Mouse (Mus musculus): ENCODE measurements around the gene Psmb2. TPM values are rescaled to one million over a fixed set of nuclear protein-coding genes. Genes with fewer than 3 reads are reported as not detected.

Psmb2 gene
- total and polyA plus RNA-seq, 2 experiments: 99.1 to 192 TPM

GRCm38 (mm10) chr4:126750863-126751555, 73.6 kb downstream of the Psmb2 start:
- H3K36me3 ChIP-seq (ENCODE audit: control insufficient read depth, insufficient read depth, low read length): no peaks in the 10 kb centered on the region
- TF ChIP-seq CTCF (IDR thresholded peaks at IDR 0.05; ENCODE audit: low read depth, low read length) (no peak), POLR2A (IDR thresholded peaks at IDR 0.05; ENCODE audit: extremely low read depth, insufficient read depth, low read length) (no peak)
- no peaks in the 10 kb centered on the region; the same call in 1 of the 2 replicates for H3K79me2 ChIP-seq (ENCODE audit: control insufficient read depth, insufficient read depth, low read length)
- H3K4me1 ChIP-seq (ENCODE audit: control insufficient read depth, insufficient read depth, low read length): peaks cover 6% of the 10 kb centered on the region; the same call in 1 of the 2 replicates
- H3K27ac ChIP-seq (replicated peaks; ENCODE audit: insufficient read depth, low read depth, low read length): no peak overlapping the region
- no peak overlapping the region for H3K4me3 ChIP-seq (ENCODE audit: insufficient read depth, low read depth, low read length)
- no peak overlapping the region for H3K9ac ChIP-seq (ENCODE audit: low read depth, low read length)
- no peak for DNase-seq (ENCODE audit: extremely low read depth, low read depth, low spot score)
- no peaks in the 10 kb centered on the region for H3K27me3 ChIP-seq (ENCODE audit: control insufficient read depth, insufficient read depth, low read length)
- 95% methylated on average over 8 of the region's 8 CpGs for WGBS

DNA sequence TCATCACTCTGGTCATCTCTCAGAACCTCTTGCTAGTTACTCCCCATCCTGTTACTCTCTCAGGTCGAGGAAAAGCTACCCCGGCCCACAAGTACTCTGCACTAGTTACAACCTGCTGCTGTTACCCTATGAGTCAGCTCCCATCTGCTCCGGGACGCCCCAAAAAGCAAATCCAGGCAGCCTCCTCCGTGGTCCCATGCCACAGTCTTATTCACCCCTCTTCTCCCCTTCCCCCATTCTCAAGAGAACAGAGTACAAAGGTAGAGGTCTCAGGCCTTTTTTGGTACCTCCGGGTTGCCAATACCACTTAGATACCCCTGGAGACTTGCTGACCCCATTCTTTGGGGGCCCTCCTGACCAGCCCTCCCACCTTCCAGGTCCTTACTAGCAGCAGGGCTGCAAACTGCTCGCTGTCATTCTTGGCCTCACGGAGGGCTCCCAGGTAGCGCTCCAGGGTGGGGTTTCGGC, 74.2 kb downstream of the Psmb2 start:
- DNase-seq (ENCODE audit: extremely low read depth, low read depth, low spot score): no peak
- H3K4me3 ChIP-seq (ENCODE audit: insufficient read depth, low read depth, low read length): no peak overlapping the region
- H3K27me3 ChIP-seq (ENCODE audit: control insufficient read depth, insufficient read depth, low read length): no peaks in the 10 kb centered on the region
- WGBS: 89% methylated on average over 10 of the region's 10 CpGs
- no peaks in the 10 kb centered on the region for H3K36me3 ChIP-seq (ENCODE audit: control insufficient read depth, insufficient read depth, low read length)
- no peak for TF ChIP-seq POLR2A (IDR thresholded peaks at IDR 0.05; ENCODE audit: extremely low read depth, insufficient read depth, low read length)
- peaks cover 6% of the 10 kb centered on the region; the same call in 1 of the 2 replicates for H3K4me1 ChIP-seq (ENCODE audit: control insufficient read depth, insufficient read depth, low read length)
- no peak overlapping the region for H3K27ac ChIP-seq (replicated peaks; ENCODE audit: insufficient read depth, low read depth, low read length)
- no peak overlapping the region for H3K9ac ChIP-seq (ENCODE audit: low read depth, low read length)
- H3K79me2 ChIP-seq (ENCODE audit: control insufficient read depth, insufficient read depth, low read length): no peaks in the 10 kb centered on the region; the same call in 1 of the 2 replicates

DNA sequence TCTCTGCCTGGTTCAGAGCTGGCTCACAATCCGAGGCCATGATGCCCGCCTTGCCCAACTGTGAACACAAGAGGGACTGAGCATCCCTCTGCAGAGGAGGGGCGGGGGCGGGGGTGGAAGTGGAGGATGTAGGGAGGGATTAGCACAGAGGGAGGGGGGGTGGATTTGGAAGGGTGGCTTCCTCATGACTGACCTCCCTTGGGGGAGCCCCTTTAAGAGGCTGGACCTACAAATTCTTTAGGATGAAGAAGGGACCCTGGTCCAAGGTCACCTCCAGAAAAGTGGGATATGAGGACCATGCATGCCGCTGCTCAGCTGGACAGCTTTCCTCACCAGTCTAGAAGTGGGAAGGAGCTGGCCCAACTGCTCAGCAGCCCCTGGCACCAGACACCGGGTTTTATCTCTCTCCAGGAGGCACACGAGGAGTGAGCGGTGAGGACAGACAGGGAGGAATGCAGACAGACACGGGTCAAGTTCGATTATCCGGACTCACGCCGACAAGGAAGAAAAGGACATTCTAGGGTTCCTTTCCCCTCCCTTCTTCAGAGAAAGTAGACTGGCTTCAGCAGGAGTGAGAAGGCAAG, 74.7 kb downstream of the Psmb2 start:
- H3K36me3 ChIP-seq (ENCODE audit: control insufficient read depth, insufficient read depth, low read length): no peaks in the 10 kb centered on the region
- H3K27me3 ChIP-seq (ENCODE audit: control insufficient read depth, insufficient read depth, low read length): no peaks in the 10 kb centered on the region
- peak overlapping the region; percentile 13; the same call in 1 of the 2 replicates for H3K4me3 ChIP-seq (ENCODE audit: insufficient read depth, low read depth, low read length)
- no peaks in the 10 kb centered on the region; the same call in 1 of the 2 replicates for H3K79me2 ChIP-seq (ENCODE audit: control insufficient read depth, insufficient read depth, low read length)
- 27% methylated on average over 13 of the region's 13 CpGs for WGBS
- no peak for DNase-seq (ENCODE audit: extremely low read depth, low read depth, low spot score)
- no peak overlapping the region; the same call in 1 of the 2 replicates for H3K9ac ChIP-seq (ENCODE audit: low read depth, low read length)
- H3K27ac ChIP-seq (replicated peaks; ENCODE audit: insufficient read depth, low read depth, low read length): no peak overlapping the region
- peaks cover 6% of the 10 kb centered on the region for H3K4me1 ChIP-seq (ENCODE audit: control insufficient read depth, insufficient read depth, low read length)
- no peak for TF ChIP-seq CTCF (IDR thresholded peaks at IDR 0.05; ENCODE audit: low read depth, low read length)
- TF ChIP-seq POLR2A (IDR thresholded peaks at IDR 0.05; ENCODE audit: extremely low read depth, insufficient read depth, low read length): no peak

GRCm38 (mm10) chr4:126752608-126753141, 75.2 kb downstream of the Psmb2 start:
- Histone ChIP-seq H3K9ac (ENCODE audit: low read depth, low read length) (peak overlapping the region; percentile 75), H3K27me3 (ENCODE audit: control insufficient read depth, insufficient read depth, low read length) (no peaks in the 10 kb centered on the region), H3K4me3 (ENCODE audit: insufficient read depth, low read depth, low read length) (peak overlapping the region; percentile 82), H3K79me2 (ENCODE audit: control insufficient read depth, insufficient read depth, low read length) (no peaks in the 10 kb centered on the region; the same call in 1 of the 2 replicates), H3K4me1 (ENCODE audit: control insufficient read depth, insufficient read depth, low read length) (peaks cover 6% of the 10 kb centered on the region), H3K36me3 (ENCODE audit: control insufficient read depth, insufficient read depth, low read length) (no peaks in the 10 kb centered on the region), H3K27ac (replicated peaks; ENCODE audit: insufficient read depth, low read depth, low read length) (no peak overlapping the region)
- TF ChIP-seq CTCF (IDR thresholded peaks at IDR 0.05; ENCODE audit: low read depth, low read length): no peak
- TF ChIP-seq POLR2A (IDR thresholded peaks at IDR 0.05; ENCODE audit: extremely low read depth, insufficient read depth, low read length): no peak
- no peak for DNase-seq (ENCODE audit: extremely low read depth, low read depth, low spot score)
- under 1% methylated on average over 23 of the region's 23 CpGs for WGBS

DNA sequence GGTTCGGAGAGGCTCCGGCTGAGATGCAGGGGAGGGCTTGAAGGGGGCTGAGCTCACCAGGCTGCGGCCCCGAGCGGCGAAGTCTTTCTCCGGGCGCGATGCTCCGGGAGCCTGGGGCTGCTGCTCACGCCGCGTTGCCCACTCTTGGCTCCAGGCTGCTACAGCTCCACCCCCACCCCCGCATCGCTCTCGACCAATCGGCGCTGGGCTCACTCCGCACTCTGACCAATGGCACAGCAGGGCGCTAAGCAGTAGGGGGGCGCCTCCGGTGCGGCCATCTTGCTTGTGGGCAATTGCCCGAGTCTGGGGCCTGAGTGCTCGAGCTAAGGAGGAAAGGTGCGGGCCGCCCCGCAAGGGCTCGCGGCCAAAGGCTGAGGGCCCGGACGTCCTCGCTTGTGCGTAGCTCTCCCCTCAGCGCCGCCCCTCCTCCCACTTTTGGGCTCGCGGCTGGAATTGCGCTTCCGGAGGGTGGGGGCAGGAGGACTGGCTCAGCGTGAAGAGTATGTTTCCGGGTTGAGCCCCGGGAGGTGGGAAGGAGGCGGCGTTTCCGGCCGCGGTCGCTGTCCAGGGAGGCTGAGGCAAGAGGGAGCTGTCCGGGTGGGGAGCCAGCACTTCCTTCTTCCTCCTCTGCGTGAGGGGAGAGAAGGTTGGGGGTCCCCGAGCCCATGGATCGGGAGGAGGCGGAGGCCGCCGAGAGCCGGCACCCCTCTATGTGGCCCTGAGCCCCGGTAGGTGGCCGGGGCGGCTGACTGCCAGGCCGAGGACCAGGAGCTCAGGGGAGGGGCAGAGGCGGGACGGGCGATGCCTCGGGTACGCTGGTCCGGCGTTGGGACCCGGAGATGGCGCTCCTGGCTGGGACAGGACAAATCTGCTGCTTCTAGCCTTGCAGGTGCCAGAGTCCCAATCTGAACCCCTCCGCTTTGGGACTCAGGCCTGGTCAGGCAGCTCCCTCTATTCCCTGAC, 76.1 kb downstream of the Psmb2 start, which contains the start of the genes Ncdn and AU040320:
Gene Ncdn (minus strand): TSS at position 171 of the 963 bp plus-strand sequence.
Gene AU040320 (plus strand): TSS at position 277 of the 963 bp plus-strand sequence.
- Histone ChIP-seq H3K36me3 (ENCODE audit: control insufficient read depth, insufficient read depth, low read length) (peaks cover 5% of the 10 kb centered on the region; the same call in 1 of the 2 replicates), H3K4me3 (ENCODE audit: insufficient read depth, low read depth, low read length) (peak within 1 kb of the TSS; percentile 82)
- 1% methylated on average over 71 of the region's 71 CpGs for WGBS

More for the DNA sequence above, 76.1 kb downstream of the Psmb2 start, which contains the start of the genes Ncdn and AU040320:
- no peaks in the 10 kb centered on the region for H3K27me3 ChIP-seq (ENCODE audit: control insufficient read depth, insufficient read depth, low read length)
- peaks cover 6% of the 10 kb centered on the region for H3K4me1 ChIP-seq (ENCODE audit: control insufficient read depth, insufficient read depth, low read length)
- H3K27ac ChIP-seq (replicated peaks; ENCODE audit: insufficient read depth, low read depth, low read length): peak within 1 kb of the TSS; percentile 90
- peak; percentile 82 for DNase-seq (ENCODE audit: extremely low read depth, low read depth, low spot score)
- peak within 1 kb of the TSS; percentile 88 for H3K9ac ChIP-seq (ENCODE audit: low read depth, low read length)
- H3K79me2 ChIP-seq (ENCODE audit: control insufficient read depth, insufficient read depth, low read length): peaks cover 5% of the 10 kb centered on the region; the same call in 1 of the 2 replicates
- TF ChIP-seq POLR2A (IDR thresholded peaks at IDR 0.05; ENCODE audit: extremely low read depth, insufficient read depth, low read length) (peak; percentile 42), CTCF (IDR thresholded peaks at IDR 0.05; ENCODE audit: low read depth, low read length) (no peak)
